Mouse (Mus musculus) kidney, postnatal 0 days (tissue): ENCODE measurements around the gene Mrpl39. TPM values are rescaled to one million over a fixed set of nuclear protein-coding genes. Genes with fewer than 3 reads are reported as not detected.

Experiments used
- ATAC-seq: fragments of 200-750 bp; cut with Nextera tagmentation; replicated peaks from 2 replicates; pipeline ENCODE4 v1.8.0; 2017; ENCODE audit warnings: low read depth, moderate number of reproducible peaks, moderate TSS enrichment, moderate library complexity; ENCODE audit not compliant: low FRiP score
- DNase-seq: peaks from one replicate; pipeline ENCODE4 v3.0.0-alpha.2; 2016; ENCODE audit warnings: low spot score
- H3K27ac ChIP-seq: fragments of 300-500 bp; sonication (generic); 2 replicates; pipeline ENCODE4 v1.5.1; 2014; ENCODE audit warnings: mild to moderate bottlenecking
- H3K27me3 ChIP-seq: fragments of 300-500 bp; sonication (generic); 2 replicates; pipeline ENCODE4 v1.6.1; 2014; ENCODE audit warnings: low read length, mixed read lengths; ENCODE audit not compliant: insufficient read depth
- H3K36me3 ChIP-seq: fragments of 300-500 bp; sonication (generic); 2 replicates; pipeline ENCODE4 v1.6.1; 2014; ENCODE audit warnings: low read length, mixed read lengths; ENCODE audit not compliant: insufficient read depth
- H3K4me1 ChIP-seq: fragments of 300-500 bp; sonication (generic); replicated peaks from 2 replicates; pipeline ENCODE4 v1.6.1; 2014; ENCODE audit warnings: antibody characterized with exemption, low read length, mixed read lengths; ENCODE audit not compliant: insufficient read depth
- H3K4me2 ChIP-seq: fragments of 300-500 bp; sonication (generic); 2 replicates; pipeline ENCODE4 v1.6.1; 2014; ENCODE audit warnings: mild to moderate bottlenecking, low read length, moderate library complexity, mixed read lengths
- H3K4me3 ChIP-seq: fragments of 300-500 bp; sonication (generic); replicated peaks from 2 replicates; pipeline ENCODE4 v1.5.1; 2014; ENCODE audit warnings: low read depth, low read length
- H3K9ac ChIP-seq: fragments of 300-500 bp; sonication (generic); 2 replicates; pipeline ENCODE4 v1.6.1; 2014; ENCODE audit warnings: low read depth, low read length
- H3K9me3 ChIP-seq: fragments of 300-500 bp; sonication (generic); replicated peaks from 2 replicates; pipeline ENCODE4 v1.6.1; 2016; ENCODE audit warnings: low read length, inconsistent platforms, mixed read lengths
- CTCF ChIP-seq: IDR thresholded peaks from 2 replicates; pipeline ENCODE4 v1.5.1; 2016; ENCODE audit warnings: antibody characterized with exemption, low read depth, mild to moderate bottlenecking, moderate library complexity
- WGBS: fragments of 180-500 bp; shearing (Covaris S2); extraction: QIAGEN DNeasy Blood & Tissue Kit; methylation state at CpG from one replicate; pipeline ENCODE4 v1.1.7; 2014; 5-methylcytosine and 5-hydroxymethylcytosine counted together
- polyA plus RNA-seq: library from polyadenylated mRNA; unstranded; fragments of >200 nt; fragmentation: Nextera tagmentation; extraction: Ambion mirVana; gene quantifications from 2 replicates; pipeline ENCODE4 v1.2.1, GENCODE M21; 2015

The Mrpl39 gene
- polyA plus RNA-seq, 1 experiment from 2014 or later: 45.5 TPM

- Histone ChIP-seq H3K36me3 (peaks cover 20% of the 10 kb centered on the region), H3K4me3 (no peak overlapping the region), H3K4me2 (no peak overlapping the region), H3K9ac (no peak overlapping the region), H3K4me1 (no peaks in the 10 kb centered on the region), H3K9me3 (no peaks in the 10 kb centered on the region), H3K27me3 (no peaks in the 10 kb centered on the region), H3K27ac (no peak overlapping the region)
- no peak for TF ChIP-seq CTCF
- 95% methylated on average over 10 of the region's 10 CpGs for WGBS
- ATAC-seq (no peak), DNase-seq (no peak)
These were observed 17.8 kb downstream of the Mrpl39 start for GRCm38 (mm10) chr16:84717618-84718248.

GRCm38 (mm10) chr16:84716724-84717617 lies 18.6 kb downstream of the Mrpl39 start:
- WGBS: 93% methylated on average over 13 of the region's 13 CpGs
- Histone ChIP-seq H3K9ac (no peak overlapping the region), H3K9me3 (no peaks in the 10 kb centered on the region), H3K27me3 (no peaks in the 10 kb centered on the region), H3K4me2 (no peak overlapping the region), H3K36me3 (peaks cover 17% of the 10 kb centered on the region; the same call in 1 of the 2 replicates), H3K4me3 (no peak overlapping the region), H3K27ac (no peak overlapping the region), H3K4me1 (no peaks in the 10 kb centered on the region)
- DNase-seq (no peak), ATAC-seq (no peak)
- no peak for TF ChIP-seq CTCF

GRCm38 (mm10) chr16:84716197-84716596 lies 19.3 kb downstream of the Mrpl39 start:
- no peak for TF ChIP-seq CTCF
- Histone ChIP-seq H3K9me3 (no peaks in the 10 kb centered on the region), H3K4me2 (no peak overlapping the region), H3K9ac (no peak overlapping the region), H3K27me3 (no peaks in the 10 kb centered on the region), H3K4me1 (no peaks in the 10 kb centered on the region), H3K36me3 (peaks cover 9% of the 10 kb centered on the region; the same call in 1 of the 2 replicates), H3K4me3 (no peak overlapping the region), H3K27ac (no peak overlapping the region)
- DNase-seq (no peak), ATAC-seq (no peak)
- 88% methylated on average over 7 of the region's 7 CpGs for WGBS

GRCm38 (mm10) chr16:84714978-84715377 lies 20.6 kb downstream of the Mrpl39 start:
- Histone ChIP-seq H3K4me2 (no peak overlapping the region), H3K9me3 (no peaks in the 10 kb centered on the region), H3K27ac (no peak overlapping the region), H3K4me3 (no peak overlapping the region), H3K36me3 (no peaks in the 10 kb centered on the region), H3K9ac (no peak overlapping the region), H3K27me3 (no peaks in the 10 kb centered on the region), H3K4me1 (no peaks in the 10 kb centered on the region)
- ATAC-seq: no peak
- TF ChIP-seq CTCF: no peak
- WGBS: 93% methylated on average over 6 of the region's 6 CpGs
- DNase-seq: no peak

GRCm38 (mm10) chr16:84713926-84714325 lies 21.6 kb downstream of the Mrpl39 start:
- DNase-seq (no peak), ATAC-seq (no peak)
- WGBS: 72% methylated on average over 4 of the region's 4 CpGs
- H3K4me2 ChIP-seq: no peak overlapping the region
- H3K4me1 ChIP-seq: no peaks in the 10 kb centered on the region
- H3K9ac ChIP-seq: no peak overlapping the region
- no peak overlapping the region for H3K4me3 ChIP-seq
- H3K36me3 ChIP-seq: no peaks in the 10 kb centered on the region
- H3K27ac ChIP-seq: no peak overlapping the region
- no peaks in the 10 kb centered on the region for H3K9me3 ChIP-seq
- H3K27me3 ChIP-seq: no peaks in the 10 kb centered on the region
- TF ChIP-seq CTCF: no peak

- ATAC-seq: no peak
- H3K27ac ChIP-seq: no peak overlapping the region
- WGBS: 68% methylated on average over 4 of the region's 4 CpGs
- no peak for TF ChIP-seq CTCF
- no peak overlapping the region for H3K4me2 ChIP-seq
- H3K27me3 ChIP-seq: no peaks in the 10 kb centered on the region
- no peaks in the 10 kb centered on the region for H3K36me3 ChIP-seq
- no peak overlapping the region for H3K9ac ChIP-seq
- no peaks in the 10 kb centered on the region for H3K9me3 ChIP-seq
- H3K4me3 ChIP-seq: no peak overlapping the region
- H3K4me1 ChIP-seq: no peaks in the 10 kb centered on the region
- no peak for DNase-seq
These were observed 22.4 kb downstream of the Mrpl39 start for GRCm38 (mm10) chr16:84713156-84713555.
